Mouse (Mus musculus) E14TG2a.4 (cell line): Measurements from ENCODE around the gene Pip5kl1.

Experiments used
- CTCF ChIP-seq: conservative IDR thresholded peaks from 2 replicates; pipeline ENCODE4 v1.5.1; 2014; ENCODE audit warnings: low read length
- POU5F1 ChIP-seq: IDR thresholded peaks from 2 replicates; pipeline ENCODE4 v1.6.1; 2014; ENCODE audit warnings: low read length, borderline replicate concordance

GRCm38 (mm10) chr2:32541333-32541908 is 33.2 kb upstream of the Pip5kl1 start:
- TF ChIP-seq CTCF (no peak), POU5F1 (no peak)
